Mouse (Mus musculus) heart, adult 2 months (tissue): ENCODE results near the gene 2010300C02Rik.

Experiments used
- CTCF ChIP-seq: fragments of 200-600 bp; IDR thresholded peaks from 2 replicates; pipeline ENCODE4 v1.8.1; 2022; ENCODE audit warnings: antibody characterized with exemption, mild to moderate bottlenecking, moderate library complexity
- EP300 ChIP-seq: fragments of 200-500 bp; IDR thresholded peaks from 2 replicates; pipeline ENCODE4 v1.6.1; 2011; ENCODE audit warnings: low read depth, low read length, control low read depth; ENCODE audit not compliant: insufficient read depth
- POLR2A ChIP-seq: fragments of 200-500 bp; IDR thresholded peaks from 2 replicates; pipeline ENCODE4 v1.6.1; 2011; ENCODE audit warnings: mild to moderate bottlenecking, low read depth, low read length, control low read depth; ENCODE audit not compliant: insufficient read depth

GRCm38 (mm10) chr1:37663606-37664005 is 56.3 kb downstream of the 2010300C02Rik start:
- TF ChIP-seq CTCF (no peak), POLR2A (no peak), EP300 (no peak)
